Mouse (Mus musculus) G1E-ER4 (cell line): Measurements from ENCODE around the gene Hspd1. TPM values are rescaled to one million over a fixed set of nuclear protein-coding genes. Genes with fewer than 3 reads are reported as not detected.
A peak's percentile ranks its signal among the peaks of the same experiment; 100 is the strongest.

Experiments
- GATA1 ChIP-seq: IDR thresholded peaks from one replicate; pipeline ENCODE4 v1.8.0; 2012; ENCODE audit warnings: low read length, inconsistent platforms
- polyA plus RNA-seq: library from polyadenylated mRNA; stranded (reverse); fragments of >175 nt; gene quantifications from 2 replicates; pipeline ENCODE4 v1.2.3, GENCODE M21; 2012

Gene Hspd1
- polyA plus RNA-seq, 1 experiment, result 135 TPM

- peak; percentile 18 for TF ChIP-seq GATA1
Observed at GRCm38 (mm10) chr1:55092469-55092868, 4.4 kb upstream of the Hspd1 start.

- TF ChIP-seq GATA1, result no peak
Observed at GRCm38 (mm10) chr1:55092056-55092455, 4.0 kb upstream of the Hspd1 start.

GRCm38 (mm10) chr1:55089498-55090064 is 1.5 kb upstream of the Hspd1 start:
- TF ChIP-seq GATA1, result peak; percentile 5

GRCm38 (mm10) chr1:55088611-55089497 is 811 bp upstream of the Hspd1 start:
- no peak for TF ChIP-seq GATA1

- no peak for TF ChIP-seq GATA1
Observed at GRCm38 (mm10) chr1:55087401-55087904, 590 bp downstream of the Hspd1 start.

- no peak for TF ChIP-seq GATA1
Observed at GRCm38 (mm10) chr1:55086868-55087400, 1.1 kb downstream of the Hspd1 start.

GRCm38 (mm10) chr1:55085781-55086366 is 2.2 kb downstream of the Hspd1 start:
- TF ChIP-seq GATA1, result no peak

GRCm38 (mm10) chr1:55082106-55082505 is 5.9 kb downstream of the Hspd1 start:
- TF ChIP-seq GATA1, result no peak

GRCm38 (mm10) chr1:55079677-55080076 is 8.4 kb downstream of the Hspd1 start:
- TF ChIP-seq GATA1, result no peak

GRCm38 (mm10) chr1:55076849-55077516 is 11.1 kb downstream of the Hspd1 start:
- TF ChIP-seq GATA1, result no peak

GRCm38 (mm10) chr1:55076395-55076743 is 11.7 kb downstream of the Hspd1 start:
- no peak for TF ChIP-seq GATA1

- TF ChIP-seq GATA1, result peak; percentile 69
Observed at GRCm38 (mm10) chr1:55075652-55076394, 12.2 kb downstream of the Hspd1 start.

GRCm38 (mm10) chr1:55074757-55075156 is 13.3 kb downstream of the Hspd1 start:
- no peak for TF ChIP-seq GATA1

- no peak for TF ChIP-seq GATA1
Observed at GRCm38 (mm10) chr1:55061772-55062171, 26.3 kb downstream of the Hspd1 start.

GRCm38 (mm10) chr1:55061099-55061498 is 26.9 kb downstream of the Hspd1 start:
- TF ChIP-seq GATA1, result no peak
